Mouse (Mus musculus): Measurements from ENCODE around the gene Actg2. TPM values are rescaled to one million over a fixed set of nuclear protein-coding genes. Genes with fewer than 3 reads are reported as not detected.

Actg2 gene
- polyA plus RNA-seq, 1 experiment = not detected

GRCm38 (mm10) chr6:83488200-83488599 is 47.9 kb downstream of the Actg2 start:
- Histone ChIP-seq H3K36me3 (ENCODE audit: control insufficient read depth) (peaks cover 74% of the 10 kb centered on the region), H3K27me3 (ENCODE audit: control insufficient read depth) (no peaks in the 10 kb centered on the region), H3K4me3 (replicated peaks) (no peak overlapping the region), H3K9me3 (ENCODE audit: control insufficient read depth, low read length) (no peaks in the 10 kb centered on the region), H3K4me1 (ENCODE audit: control insufficient read depth) (no peaks in the 10 kb centered on the region)
- TF ChIP-seq GATA1 (IDR thresholded peaks at IDR 0.05; ENCODE audit: low read length) (no peak), TAL1 (IDR thresholded peaks at IDR 0.05; ENCODE audit: low read length) (no peak)

- Histone ChIP-seq H3K4me1 (ENCODE audit: control insufficient read depth) (no peaks in the 10 kb centered on the region), H3K9me3 (ENCODE audit: control insufficient read depth, low read length) (no peaks in the 10 kb centered on the region), H3K27me3 (ENCODE audit: control insufficient read depth) (no peaks in the 10 kb centered on the region), H3K36me3 (ENCODE audit: control insufficient read depth) (peaks cover 79% of the 10 kb centered on the region), H3K4me3 (replicated peaks) (no peak overlapping the region)
- TF ChIP-seq GATA1 (IDR thresholded peaks at IDR 0.05; ENCODE audit: low read length) (no peak), TAL1 (IDR thresholded peaks at IDR 0.05; ENCODE audit: low read length) (no peak)
Measured at GRCm38 (mm10) chr6:83487298-83487697, 48.8 kb downstream of the Actg2 start.

- Histone ChIP-seq H3K36me3 (ENCODE audit: control insufficient read depth) (peaks cover 89% of the 10 kb centered on the region), H3K27me3 (ENCODE audit: control insufficient read depth) (no peaks in the 10 kb centered on the region), H3K4me3 (replicated peaks) (no peak overlapping the region), H3K9me3 (ENCODE audit: control insufficient read depth, low read length) (no peaks in the 10 kb centered on the region), H3K4me1 (ENCODE audit: control insufficient read depth) (no peaks in the 10 kb centered on the region)
- no peak for TF ChIP-seq GATA1 (IDR thresholded peaks at IDR 0.05; ENCODE audit: low read length)
- no peak for TF ChIP-seq TAL1 (IDR thresholded peaks at IDR 0.05; ENCODE audit: low read length)
Measured at GRCm38 (mm10) chr6:83485854-83486253, 50.2 kb downstream of the Actg2 start.

GRCm38 (mm10) chr6:83483776-83484175 is 52.3 kb downstream of the Actg2 start:
- Histone ChIP-seq H3K4me1 (ENCODE audit: control insufficient read depth) (no peaks in the 10 kb centered on the region), H3K27me3 (ENCODE audit: control insufficient read depth) (no peaks in the 10 kb centered on the region), H3K4me3 (replicated peaks) (no peak overlapping the region), H3K9me3 (ENCODE audit: control insufficient read depth, low read length) (no peaks in the 10 kb centered on the region), H3K36me3 (ENCODE audit: control insufficient read depth) (peaks cover 86% of the 10 kb centered on the region)
- TF ChIP-seq GATA1 (IDR thresholded peaks at IDR 0.05; ENCODE audit: low read length) (no peak), TAL1 (IDR thresholded peaks at IDR 0.05; ENCODE audit: low read length) (no peak)

GRCm38 (mm10) chr6:83482418-83483085 is 53.5 kb downstream of the Actg2 start:
- Histone ChIP-seq H3K9me3 (ENCODE audit: control insufficient read depth, low read length) (no peaks in the 10 kb centered on the region), H3K36me3 (ENCODE audit: control insufficient read depth) (peaks cover 80% of the 10 kb centered on the region), H3K4me3 (replicated peaks) (no peak overlapping the region), H3K27me3 (ENCODE audit: control insufficient read depth) (no peaks in the 10 kb centered on the region), H3K4me1 (ENCODE audit: control insufficient read depth) (no peaks in the 10 kb centered on the region)
- TF ChIP-seq GATA1 (IDR thresholded peaks at IDR 0.05; ENCODE audit: low read length) (no peak), TAL1 (IDR thresholded peaks at IDR 0.05; ENCODE audit: low read length) (no peak)

GRCm38 (mm10) chr6:83480019-83480655 is 55.9 kb downstream of the Actg2 start:
- Histone ChIP-seq H3K4me3 (replicated peaks) (no peak overlapping the region), H3K36me3 (ENCODE audit: control insufficient read depth) (peaks cover 55% of the 10 kb centered on the region), H3K27me3 (ENCODE audit: control insufficient read depth) (no peaks in the 10 kb centered on the region), H3K4me1 (ENCODE audit: control insufficient read depth) (no peaks in the 10 kb centered on the region), H3K9me3 (ENCODE audit: control insufficient read depth, low read length) (no peaks in the 10 kb centered on the region)
- TF ChIP-seq GATA1 (IDR thresholded peaks at IDR 0.05; ENCODE audit: low read length) (no peak), TAL1 (IDR thresholded peaks at IDR 0.05; ENCODE audit: low read length) (no peak)

GRCm38 (mm10) chr6:83479193-83479592 is 56.9 kb downstream of the Actg2 start:
- Histone ChIP-seq H3K9me3 (ENCODE audit: control insufficient read depth, low read length) (no peaks in the 10 kb centered on the region), H3K4me1 (ENCODE audit: control insufficient read depth) (no peaks in the 10 kb centered on the region), H3K27me3 (ENCODE audit: control insufficient read depth) (no peaks in the 10 kb centered on the region; the same call in 1 of the 2 replicates), H3K36me3 (ENCODE audit: control insufficient read depth) (peaks cover 47% of the 10 kb centered on the region), H3K4me3 (replicated peaks) (no peak overlapping the region)
- TF ChIP-seq TAL1 (IDR thresholded peaks at IDR 0.05; ENCODE audit: low read length) (no peak), GATA1 (IDR thresholded peaks at IDR 0.05; ENCODE audit: low read length) (no peak)

- H3K9me3 ChIP-seq (ENCODE audit: control insufficient read depth, low read length) = no peaks in the 10 kb centered on the region
- H3K27me3 ChIP-seq (ENCODE audit: control insufficient read depth) = no peaks in the 10 kb centered on the region; the same call in 1 of the 2 replicates
- TF ChIP-seq GATA1 (IDR thresholded peaks at IDR 0.05; ENCODE audit: low read length) (no peak), TAL1 (IDR thresholded peaks at IDR 0.05; ENCODE audit: low read length) (no peak)
- no peaks in the 10 kb centered on the region for H3K4me1 ChIP-seq (ENCODE audit: control insufficient read depth)
- no peak overlapping the region for H3K4me3 ChIP-seq (replicated peaks)
- H3K36me3 ChIP-seq (ENCODE audit: control insufficient read depth) = peaks cover 41% of the 10 kb centered on the region
Measured at GRCm38 (mm10) chr6:83478628-83479027, 57.4 kb downstream of the Actg2 start.

- Histone ChIP-seq H3K4me1 (ENCODE audit: control insufficient read depth) (no peaks in the 10 kb centered on the region), H3K36me3 (ENCODE audit: control insufficient read depth) (peaks cover 41% of the 10 kb centered on the region), H3K27me3 (ENCODE audit: control insufficient read depth) (peaks cover 2% of the 10 kb centered on the region; the same call in 1 of the 2 replicates), H3K9me3 (ENCODE audit: control insufficient read depth, low read length) (no peaks in the 10 kb centered on the region), H3K4me3 (replicated peaks) (no peak overlapping the region)
- TF ChIP-seq TAL1 (IDR thresholded peaks at IDR 0.05; ENCODE audit: low read length) (no peak), GATA1 (IDR thresholded peaks at IDR 0.05; ENCODE audit: low read length) (no peak)
Measured at GRCm38 (mm10) chr6:83478217-83478616, 57.8 kb downstream of the Actg2 start.
